Mouse (Mus musculus) MEL (cell line): Measurements from ENCODE around the gene Rpl24. TPM values are rescaled to one million over a fixed set of nuclear protein-coding genes. Genes with fewer than 3 reads are reported as not detected.
A peak's percentile ranks its signal among the peaks of the same experiment; 100 is the strongest.

Experiments used
- DNase-seq: peaks from one replicate; pipeline ENCODE4 v3.0.0; 2011; ENCODE audit warnings: low read depth, low spot score
- H3K27ac ChIP-seq: 2 replicates; pipeline ENCODE4 v1.5.1; 2012; ENCODE audit warnings: low read depth, mild to moderate bottlenecking, control low read depth, low read length, moderate library complexity; ENCODE audit not compliant: control insufficient read depth
- H3K27me3 ChIP-seq, 2 experiments: fragments of 150-350 bp in 1 of 2; sonication (generic) in 1 of 2; 2 replicates each; pipeline ENCODE4 v1.6.1; 2012; ENCODE audit warnings: low read length in 2 of 2, mild to moderate bottlenecking in 2 of 2, improper control_type of control experiment in 1 of 2, moderate library complexity in 1 of 2; ENCODE audit not compliant: insufficient read depth in 2 of 2, control insufficient read depth in 1 of 2
- H3K36me3 ChIP-seq, 2 experiments: 2 replicates each; pipeline ENCODE4 v1.6.1; 2012 to 2014; ENCODE audit warnings: low read length in 2 of 2, improper control_type of control experiment in 1 of 2, inconsistent platforms in 1 of 2, mild to moderate bottlenecking in 1 of 2; ENCODE audit not compliant: insufficient read depth in 2 of 2, control insufficient read depth in 1 of 2
- H3K4me1 ChIP-seq, 2 experiments: fragments of 150-350 bp in 1 of 2; sonication (generic) in 1 of 2; 2 replicates each; pipeline ENCODE4 v1.6.1; 2012; ENCODE audit warnings: low read length in 2 of 2, improper control_type of control experiment in 1 of 2, mild to moderate bottlenecking in 1 of 2; ENCODE audit not compliant: insufficient read depth in 2 of 2, control insufficient read depth in 1 of 2
- H3K4me3 ChIP-seq, 2 experiments: fragments of 150-350 bp in 1 of 2; sonication (generic) in 1 of 2; 2 replicates each; pipeline ENCODE4 v1.5.1; 2012; ENCODE audit warnings: low read depth in 2 of 2, low read length in 2 of 2, mild to moderate bottlenecking in 2 of 2, moderate library complexity in 2 of 2, control low read depth in 1 of 2, improper control_type of control experiment in 1 of 2; ENCODE audit not compliant: control insufficient read depth in 1 of 2, insufficient read depth in 1 of 2
- H3K79me2 ChIP-seq: 2 replicates; pipeline ENCODE4 v1.6.1; 2012; ENCODE audit warnings: mild to moderate bottlenecking, low read length, moderate library complexity; ENCODE audit not compliant: control insufficient read depth, poor library complexity, insufficient read depth
- H3K9ac ChIP-seq: 2 replicates; pipeline ENCODE4 v1.6.1; 2012; ENCODE audit warnings: low read depth, mild to moderate bottlenecking, control low read depth, low read length, moderate library complexity; ENCODE audit not compliant: control insufficient read depth, poor library complexity, severe bottlenecking
- H3K9me3 ChIP-seq: fragments of 150-350 bp; sonication (generic); replicated peaks from 2 replicates; pipeline ENCODE4 v1.6.1; 2012; ENCODE audit warnings: mild to moderate bottlenecking, low read length, improper control_type of control experiment, moderate library complexity; ENCODE audit not compliant: insufficient read depth
- BHLHE40 ChIP-seq: IDR thresholded peaks from 2 replicates; pipeline ENCODE4 v1.6.1; 2012; ENCODE audit warnings: low read depth, mild to moderate bottlenecking, inconsistent platforms, low read length, improper control_type of control experiment, borderline replicate concordance
- CHD2 ChIP-seq: IDR thresholded peaks from 2 replicates; pipeline ENCODE4 v1.6.1; 2011; ENCODE audit warnings: low read length, improper control_type of control experiment
- CTCF ChIP-seq, 3 experiments: IDR thresholded peaks in 2 of 3; conservative IDR thresholded peaks in 1 of 3; 2 replicates each; pipeline ENCODE4 v1.5.1; 2011 to 2012; ENCODE audit warnings: low read length in 3 of 3, low read depth in 2 of 3, mild to moderate bottlenecking in 2 of 3, improper control_type of control experiment in 1 of 3, inconsistent platforms in 1 of 3, mixed read lengths in 1 of 3, moderate library complexity in 1 of 3; ENCODE audit not compliant: control insufficient read depth in 1 of 3, insufficient read depth in 1 of 3, poor library complexity in 1 of 3, severe bottlenecking in 1 of 3
- E2F4 ChIP-seq: IDR thresholded peaks from 2 replicates; pipeline ENCODE4 v1.6.1; 2011; ENCODE audit warnings: low read depth, low read length, improper control_type of control experiment, borderline replicate concordance
- ELF1 ChIP-seq: IDR thresholded peaks from 2 replicates; pipeline ENCODE4 v1.6.1; 2014; ENCODE audit warnings: low read depth, mild to moderate bottlenecking, inconsistent platforms, low read length, improper control_type of control experiment, moderate library complexity
- EP300 ChIP-seq, 2 experiments: IDR thresholded peaks; 2 replicates each; pipeline ENCODE4 v1.6.1; 2011; ENCODE audit warnings: improper control_type of control experiment in 2 of 2, low read length in 2 of 2, low read depth in 1 of 2, mild to moderate bottlenecking in 1 of 2
- ETS1 ChIP-seq: IDR thresholded peaks from 2 replicates; pipeline ENCODE4 v1.6.1; 2012; ENCODE audit warnings: low read depth, mild to moderate bottlenecking, inconsistent platforms, low read length, improper control_type of control experiment, moderate library complexity
- HCFC1 ChIP-seq: IDR thresholded peaks from 2 replicates; pipeline ENCODE4 v1.6.1; 2012; ENCODE audit warnings: low read depth, mild to moderate bottlenecking, inconsistent platforms, low read length, improper control_type of control experiment, moderate library complexity
- MAZ ChIP-seq: IDR thresholded peaks from 2 replicates; pipeline ENCODE4 v1.6.1; 2012; ENCODE audit warnings: low read depth, mild to moderate bottlenecking, inconsistent platforms, low read length, improper control_type of control experiment
- MYB ChIP-seq: IDR thresholded peaks from 2 replicates; pipeline ENCODE4 v1.6.1; 2011; ENCODE audit warnings: mild to moderate bottlenecking, low read depth, low read length, improper control_type of control experiment
- NELFE ChIP-seq: IDR thresholded peaks from 2 replicates; pipeline ENCODE4 v1.6.1; 2011; ENCODE audit warnings: low read depth, low read length, improper control_type of control experiment
- NRF1 ChIP-seq: IDR thresholded peaks from 2 replicates; pipeline ENCODE4 v1.6.1; 2014; ENCODE audit warnings: low read depth, mild to moderate bottlenecking, inconsistent platforms, low read length, improper control_type of control experiment, moderate library complexity; ENCODE audit not compliant: poor library complexity, insufficient read depth, severe bottlenecking
- POLR2A ChIP-seq, 2 experiments: IDR thresholded peaks; 2 replicates each; pipeline ENCODE4 v1.6.1; 2011 to 2012; ENCODE audit warnings: low read length in 2 of 2, mild to moderate bottlenecking in 2 of 2, control low read depth in 1 of 2, improper control_type of control experiment in 1 of 2, low read depth in 1 of 2, moderate library complexity in 1 of 2; ENCODE audit not compliant: control insufficient read depth in 1 of 2, insufficient read depth in 1 of 2, poor library complexity in 1 of 2
- POLR2AphosphoS2 ChIP-seq: IDR thresholded peaks from 2 replicates; pipeline ENCODE4 v1.6.1; 2011; ENCODE audit warnings: low read length, improper control_type of control experiment
- POLR2AphosphoS5 ChIP-seq: IDR thresholded peaks from 2 replicates; pipeline ENCODE4 v1.6.1; 2012; ENCODE audit warnings: low read depth, borderline replicate concordance, mild to moderate bottlenecking, inconsistent platforms, low read length, moderate library complexity, mixed read lengths
- RAD21 ChIP-seq: IDR thresholded peaks from 2 replicates; pipeline ENCODE4 v1.6.1; 2011; ENCODE audit warnings: mild to moderate bottlenecking, low read depth, low read length, improper control_type of control experiment
- RCOR1 ChIP-seq: IDR thresholded peaks from 2 replicates; pipeline ENCODE4 v1.6.1; 2012; ENCODE audit warnings: low read depth, mild to moderate bottlenecking, inconsistent platforms, low read length, improper control_type of control experiment
- SIN3A ChIP-seq: IDR thresholded peaks from 2 replicates; pipeline ENCODE4 v1.6.1; 2012; ENCODE audit warnings: low read length, improper control_type of control experiment, inconsistent platforms
- SMC3 ChIP-seq: IDR thresholded peaks from 2 replicates; pipeline ENCODE4 v1.6.1; 2011; ENCODE audit warnings: low read depth, low read length, improper control_type of control experiment
- TCF12 ChIP-seq: IDR thresholded peaks from 2 replicates; pipeline ENCODE4 v1.6.1; 2014; ENCODE audit warnings: low read depth, mild to moderate bottlenecking, inconsistent platforms, low read length, improper control_type of control experiment, moderate library complexity
- UBTF ChIP-seq: IDR thresholded peaks from 2 replicates; pipeline ENCODE4 v1.6.1; 2012; ENCODE audit warnings: low read depth, mild to moderate bottlenecking, inconsistent platforms, low read length, improper control_type of control experiment, moderate library complexity, borderline replicate concordance; ENCODE audit not compliant: insufficient read depth
- USF1 ChIP-seq: IDR thresholded peaks from 2 replicates; pipeline ENCODE4 v1.6.1; 2014; ENCODE audit warnings: low read depth, mild to moderate bottlenecking, inconsistent platforms, low read length, improper control_type of control experiment, moderate library complexity
- USF2 ChIP-seq, 2 experiments: IDR thresholded peaks; 2 replicates each; pipeline ENCODE4 v1.6.1; 2011 to 2012; ENCODE audit warnings: improper control_type of control experiment in 2 of 2, low read length in 2 of 2, borderline replicate concordance in 1 of 2, inconsistent platforms in 1 of 2, low read depth in 1 of 2, mild to moderate bottlenecking in 1 of 2; ENCODE audit not compliant: insufficient read depth in 1 of 2
- ZC3H11A ChIP-seq: IDR thresholded peaks from 2 replicates; pipeline ENCODE4 v1.6.1; 2012; ENCODE audit warnings: low read depth, mild to moderate bottlenecking, inconsistent platforms, low read length, improper control_type of control experiment
- ZMIZ1 ChIP-seq: IDR thresholded peaks from 2 replicates; pipeline ENCODE4 v1.6.1; 2012; ENCODE audit warnings: low read depth, mild to moderate bottlenecking, inconsistent platforms, low read length, improper control_type of control experiment, moderate library complexity
- ZNF384 ChIP-seq: IDR thresholded peaks from 2 replicates; pipeline ENCODE4 v1.6.1; 2012; ENCODE audit warnings: low read depth, mild to moderate bottlenecking, inconsistent platforms, low read length, improper control_type of control experiment
- polyA plus RNA-seq, 2 experiments: library from polyadenylated mRNA; stranded (reverse) in 1 of 2; unstranded in 1 of 2; fragments of >175 nt in 1 of 2; fragments of >200 nt in 1 of 2; gene quantifications; 2 replicates each; pipeline versions ENCODE4 v1.2.1 to v1.2.4; 2012; ENCODE audit warnings: low replicate concordance in 2 of 2, low read depth in 1 of 2; ENCODE audit not compliant: insufficient read length in 2 of 2, insufficient read depth in 1 of 2, missing spikeins in 1 of 2
- total RNA-seq: library from RNA; depleted of rRNA; stranded (reverse); fragments of 300-350 nt; gene quantifications from 2 replicates; pipeline ENCODE4 v1.2.3, GENCODE M21; 2012

The Rpl24 gene
- total and polyA plus RNA-seq, 3 experiments: 132 to 1,552 TPM; not detected in 1

GRCm38 (mm10) chr16:55950462-55950861 is 15.6 kb upstream of the Rpl24 start:
- Histone ChIP-seq H3K4me1 (peaks cover 8 to 9% of the 10 kb centered on the region in 2 experiments), H3K9ac (peak overlapping the region; percentile 36; the same call in 1 of the 2 replicates), H3K79me2 (no peaks in the 10 kb centered on the region), H3K9me3 (no peaks in the 10 kb centered on the region), H3K36me3 (peaks cover 0 to 7% of the 10 kb centered on the region in 2 experiments; a peak in 2 of 4 replicates), H3K4me3 (peak overlapping the region in 1 of 2 experiments; percentile 66; a peak in 2 of 4 replicates), H3K27ac (no peak overlapping the region), H3K27me3 (no peaks in the 10 kb centered on the region)
- no peak for DNase-seq
- no peak for TF ChIP-seq RAD21
- TF ChIP-seq SMC3: no peak
- TF ChIP-seq USF2 (IDR thresholded peaks at IDR 0.05; ENCODE audit: borderline replicate concordance in 1 of 2, insufficient read depth in 1 of 2, low read depth in 1 of 2, low read length in 2 of 2): no peak
- TF ChIP-seq MYB: no peak
- TF ChIP-seq MAZ: no peak
- TF ChIP-seq POLR2AphosphoS2: no peak
- no peak for TF ChIP-seq POLR2AphosphoS5
- no peak for TF ChIP-seq HCFC1
- TF ChIP-seq ETS1: no peak
- no peak for TF ChIP-seq USF1
- TF ChIP-seq CTCF (IDR thresholded peaks at IDR 0.05 in 2 of 3, conservative IDR thresholded peaks at IDR 0.05 in 1 of 3; ENCODE audit: control insufficient read depth in 1 of 3, insufficient read depth in 1 of 3, low read depth in 2 of 3, low read length in 3 of 3, poor library complexity in 1 of 3, severe bottlenecking in 1 of 3): no peak
- TF ChIP-seq EP300 (IDR thresholded peaks at IDR 0.05; ENCODE audit: low read depth in 1 of 2, low read length in 2 of 2): no peak
- TF ChIP-seq BHLHE40: no peak
- TF ChIP-seq NELFE: no peak
- no peak for TF ChIP-seq UBTF

- Histone ChIP-seq H3K79me2 (no peaks in the 10 kb centered on the region), H3K27me3 (no peaks in the 10 kb centered on the region), H3K27ac (peak overlapping the region; percentile 30), H3K4me1 (peaks cover 8 to 9% of the 10 kb centered on the region in 2 experiments), H3K36me3 (peaks cover 0 to 7% of the 10 kb centered on the region in 2 experiments; a peak in 2 of 4 replicates), H3K4me3 (peak overlapping the region; percentile 66 to 70), H3K9ac (peak overlapping the region; percentile 39), H3K9me3 (no peaks in the 10 kb centered on the region)
- DNase-seq: peak; percentile 95
- no peak for TF ChIP-seq BHLHE40
- TF ChIP-seq POLR2A (IDR thresholded peaks at IDR 0.05; ENCODE audit: control insufficient read depth in 1 of 2, insufficient read depth in 1 of 2, low read depth in 1 of 2, low read length in 2 of 2, poor library complexity in 1 of 2): no peak
- TF ChIP-seq RAD21: peak; percentile 93
- no peak for TF ChIP-seq TCF12
- TF ChIP-seq CHD2: no peak
- no peak for TF ChIP-seq POLR2AphosphoS5
- no peak for TF ChIP-seq ETS1
- TF ChIP-seq ZNF384: no peak; the same call in none of the 2 replicates
- TF ChIP-seq ZC3H11A: peak; percentile 82
- no peak for TF ChIP-seq NELFE
- TF ChIP-seq USF2 (IDR thresholded peaks at IDR 0.05; ENCODE audit: borderline replicate concordance in 1 of 2, insufficient read depth in 1 of 2, low read depth in 1 of 2, low read length in 2 of 2): no peak
- TF ChIP-seq MYB: no peak
- TF ChIP-seq POLR2AphosphoS2: no peak
- no peak for TF ChIP-seq USF1
- peak; percentile 54; the same call in 1 of the 2 replicates for TF ChIP-seq SIN3A
- no peak for TF ChIP-seq E2F4
- TF ChIP-seq ZMIZ1: no peak
- no peak for TF ChIP-seq NRF1
- no peak for TF ChIP-seq ELF1
- TF ChIP-seq HCFC1: 0 out of 2 replicates have a peak, but pooled peaks have one; percentile 19
- TF ChIP-seq RCOR1: 0 out of 2 replicates have a peak, but pooled peaks have one; percentile 5
Observed at GRCm38 (mm10) chr16:55950946-55951678, 15.0 kb upstream of the Rpl24 start.
